Mouse (Mus musculus) c-Kit-positive CD71-positive TER-119-positive erythroid progenitor cells, embryonic 14.5 days (primary cell): ENCODE data around the gene Vmn1r70.

ENCODE experiments used
- DNase-seq: peaks from one replicate; pipeline ENCODE4 v3.0.0-alpha.2; 2013; ENCODE audit warnings: low spot score

The Vmn1r70 gene

DNA sequence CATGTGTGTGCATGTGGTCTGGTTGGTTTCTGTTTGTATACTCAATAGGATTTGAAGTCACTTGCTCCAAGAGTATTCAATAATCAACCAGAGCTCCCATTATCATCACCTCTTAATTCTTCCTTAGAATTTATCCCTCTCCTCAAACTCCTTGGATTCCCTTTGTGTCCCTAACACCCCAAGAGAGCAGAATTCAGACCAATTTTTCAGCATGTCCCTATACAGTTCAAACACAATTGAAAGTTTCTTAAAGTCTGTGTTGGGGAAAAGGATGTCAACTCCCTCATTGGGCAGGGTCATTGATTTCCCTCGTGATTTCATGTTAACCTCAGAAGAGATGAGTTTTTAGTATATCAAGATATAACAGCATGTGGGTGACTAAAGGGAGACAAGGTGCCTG is at the start of gene Vmn1r70:
TSS of gene Vmn1r70 (plus strand) at position 301 of the 400 bp plus-strand sequence.
- no peak for DNase-seq

GRCm38 (mm10) chr7:10613559-10613958 is 17.8 kb upstream of the Vmn1r70 start, which contains the start of gene Vmn1r69:
Vmn1r69 (minus strand) TSS chr7:10613659.
- DNase-seq, result no peak
